8 mouse cellular contexts compared by ENCODE assay signal in the genomic region with DNA sequence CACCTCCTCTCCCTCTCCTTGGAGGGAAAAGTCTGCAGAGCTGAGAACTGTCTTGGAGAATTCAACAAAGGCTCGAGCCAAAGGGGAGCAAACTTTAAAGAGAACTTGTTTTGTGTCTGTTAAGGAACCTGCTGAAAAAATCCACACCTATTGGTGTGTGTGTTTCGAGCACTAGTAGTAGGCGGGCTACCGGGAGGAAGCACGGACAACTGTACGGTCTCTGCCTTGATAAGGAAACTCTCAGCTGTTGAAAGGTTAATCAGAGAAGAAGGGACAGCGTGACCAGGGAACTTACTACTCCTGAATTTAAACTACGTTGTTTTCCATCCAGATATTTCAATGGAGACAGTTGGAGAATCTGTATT.
DNase-seq lines count a peak whose midpoint lies in the region; ATAC-seq lines count a peak whose summit lies in the region.

No protein-coding gene starts in this region.

- H3K4me3 ChIP-seq in neural tube, embryonic 11.5 days (ENCODE audit: low read depth, low read length): peak overlapping the region; percentile 31
- H3K4me3 ChIP-seq in embryonic facial prominence, embryonic 12.5 days: peak overlapping the region; percentile 46
- H3K4me3 ChIP-seq in limb, embryonic 10.5 days: peak overlapping the region; percentile 55
- H3K4me3 ChIP-seq in neural tube, embryonic 14.5 days (ENCODE audit: low read depth, low read length): peak overlapping the region; percentile 33

- peak overlapping the region; percentile 60 for H3K9ac ChIP-seq in neural tube, embryonic 11.5 days (ENCODE audit: low read length)
- H3K9ac ChIP-seq in embryonic facial prominence, embryonic 12.5 days: peak overlapping the region; percentile 55
- peak overlapping the region; percentile 48; the same call in 1 of the 2 replicates for H3K9ac ChIP-seq in neural tube, embryonic 14.5 days (replicated peaks; ENCODE audit: low read depth, low read length)

- DNase-seq in neural tube, embryonic 11.5 days (ENCODE audit: low spot score): no peak
- DNase-seq in neural tube, embryonic 10.5 days (ENCODE audit: extremely low spot score, low spot score): no peak
- DNase-seq in limb, embryonic 10.5 days (ENCODE audit: low spot score): no peak
- DNase-seq in adrenal gland, adult (ENCODE audit: inconsistent age in 2 of 2, low spot score in 1 of 2): no peak
- no peak for DNase-seq in ovary, postnatal 14 days (ENCODE audit: low spot score)
- no peak for DNase-seq in urinary bladder, postnatal 14 days (ENCODE audit: low spot score)

- peak overlapping the region; percentile 53 for H3K4me2 ChIP-seq in neural tube, embryonic 11.5 days (ENCODE audit: low read depth)
- H3K4me2 ChIP-seq in embryonic facial prominence, embryonic 12.5 days (replicated peaks): peak overlapping the region; percentile 72
- peak overlapping the region; percentile 59 for H3K4me2 ChIP-seq in neural tube, embryonic 14.5 days (ENCODE audit: low read depth, low read length)

- H3K4me1 ChIP-seq in neural tube, embryonic 11.5 days (ENCODE audit: control insufficient read depth, insufficient read depth, low read length): peaks cover 52% of the 10 kb centered on the region
- H3K4me1 ChIP-seq in embryonic facial prominence, embryonic 12.5 days: peaks cover 65% of the 10 kb centered on the region
- peaks cover 81% of the 10 kb centered on the region for H3K4me1 ChIP-seq in limb, embryonic 10.5 days
- peaks cover 40% of the 10 kb centered on the region for H3K4me1 ChIP-seq in neural tube, embryonic 14.5 days (ENCODE audit: control insufficient read depth, insufficient read depth, low read length)

- no peaks in the 10 kb centered on the region for H3K9me3 ChIP-seq in neural tube, embryonic 11.5 days (ENCODE audit: control insufficient read depth, low read length)
- H3K9me3 ChIP-seq in embryonic facial prominence, embryonic 12.5 days: no peaks in the 10 kb centered on the region
- no peaks in the 10 kb centered on the region for H3K9me3 ChIP-seq in limb, embryonic 10.5 days (replicated peaks)
- H3K9me3 ChIP-seq in neural tube, embryonic 14.5 days (ENCODE audit: control insufficient read depth, low read length): no peaks in the 10 kb centered on the region

- 2% methylated on average over 8 of the region's 8 CpGs for WGBS in neural tube, embryonic 11.5 days
- WGBS in embryonic facial prominence, embryonic 12.5 days: 1% methylated on average over 8 of the region's 8 CpGs
- WGBS in limb, embryonic 10.5 days: 1% methylated on average over 8 of the region's 8 CpGs
- 2% methylated on average over 8 of the region's 8 CpGs for WGBS in neural tube, embryonic 14.5 days

- 0 out of 2 replicates have a peak, but pooled peaks have one; percentile 29 for ATAC-seq in neural tube, embryonic 11.5 days (ENCODE audit: insufficient read depth, low FRiP score, low TSS enrichment)
- no peak for ATAC-seq in embryonic facial prominence, embryonic 12.5 days (ENCODE audit: insufficient number of reproducible peaks, insufficient read depth, low FRiP score, low TSS enrichment)
- peak; percentile 20; the same call in 1 of the 2 replicates for ATAC-seq in neural tube, embryonic 14.5 days (ENCODE audit: low read depth)

- peak overlapping the region; percentile 78 for H3K27ac ChIP-seq in neural tube, embryonic 11.5 days (ENCODE audit: low read depth, low read length)
- peak overlapping the region; percentile 95 for H3K27ac ChIP-seq in embryonic facial prominence, embryonic 12.5 days
- peak overlapping the region; percentile 92 for H3K27ac ChIP-seq in limb, embryonic 10.5 days
- peak overlapping the region; percentile 87; the same call in 1 of the 2 replicates for H3K27ac ChIP-seq in neural tube, embryonic 14.5 days (ENCODE audit: low read depth, low read length)

- no peaks in the 10 kb centered on the region for H3K27me3 ChIP-seq in neural tube, embryonic 11.5 days (ENCODE audit: control insufficient read depth, insufficient read depth, low read length)
- no peaks in the 10 kb centered on the region for H3K27me3 ChIP-seq in embryonic facial prominence, embryonic 12.5 days
- no peaks in the 10 kb centered on the region for H3K27me3 ChIP-seq in limb, embryonic 10.5 days (ENCODE audit: low read depth, poor library complexity, severe bottlenecking)
- no peaks in the 10 kb centered on the region for H3K27me3 ChIP-seq in neural tube, embryonic 14.5 days (ENCODE audit: control insufficient read depth, insufficient read depth, low read length)

- H3K36me3 ChIP-seq in neural tube, embryonic 11.5 days (ENCODE audit: control insufficient read depth, insufficient read depth, low read length): peaks cover 2% of the 10 kb centered on the region; the same call in 1 of the 2 replicates
- H3K36me3 ChIP-seq in embryonic facial prominence, embryonic 12.5 days: no peaks in the 10 kb centered on the region
- H3K36me3 ChIP-seq in limb, embryonic 10.5 days: peaks cover 35% of the 10 kb centered on the region
- H3K36me3 ChIP-seq in neural tube, embryonic 14.5 days (ENCODE audit: control insufficient read depth, insufficient read depth, low read length): no peaks in the 10 kb centered on the region
